In the genomic region with DNA sequence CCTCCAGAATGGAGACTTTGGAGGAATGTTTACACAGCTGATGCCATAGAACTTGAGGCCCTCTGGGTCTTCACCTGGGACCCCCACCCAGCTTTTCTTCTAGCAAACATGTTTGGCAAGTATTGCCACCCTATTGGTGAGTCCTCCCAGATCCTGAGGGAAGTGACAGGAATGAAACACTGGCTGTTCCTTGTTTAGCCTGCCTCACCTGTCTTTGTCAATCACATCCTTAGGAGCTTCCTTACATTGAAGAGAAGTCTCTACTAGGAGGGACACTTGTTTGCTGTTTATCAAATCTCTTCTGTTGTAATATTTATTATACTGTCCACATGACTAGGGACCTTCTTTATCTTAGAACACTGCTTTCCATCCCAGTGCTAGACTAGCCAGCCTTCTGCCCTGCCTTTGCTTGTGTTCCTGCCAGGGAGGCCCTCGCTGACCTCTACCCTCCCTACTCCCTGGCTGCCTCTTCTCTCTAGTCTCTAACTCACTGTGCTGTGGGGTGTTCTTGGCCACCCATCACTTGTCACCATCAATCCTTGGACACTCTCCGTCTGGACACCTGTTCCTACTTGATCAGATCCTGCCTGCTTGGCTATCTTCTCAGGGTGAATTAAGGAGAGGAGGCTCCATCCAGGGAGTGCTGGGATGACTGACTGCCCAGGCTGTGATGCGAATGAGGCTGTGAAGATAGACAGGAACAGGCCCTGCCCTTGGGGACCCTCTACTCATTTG, we compare ENCODE assay signal across 38 mouse cellular contexts. TPM values are rescaled to one million over a fixed set of nuclear protein-coding genes. Genes with fewer than 3 reads are reported as not detected.
A peak's percentile ranks its signal among the peaks of the same experiment; 100 is the strongest.
DNase-seq lines count a peak whose midpoint lies in the region; ATAC-seq and TF ChIP-seq lines count a peak whose summit lies in the region.
"Had no signal": no experiment of that assay in that cellular context is flagged by ENCODE, and none has a peak within 500 bp of the region (broad histone marks: within the 10 kb centered on the region; RNA-seq: fewer than 3 reads in every experiment).

No protein-coding gene starts in this region.

- no peaks in the 10 kb centered on the region for H3K9me3 ChIP-seq in liver, embryonic 12.5 days (replicated peaks)
- H3K9me3 ChIP-seq in liver, postnatal 0 days (ENCODE audit: low read length) = no peaks in the 10 kb centered on the region
- H3K9me3 ChIP-seq: embryonic facial prominence, embryonic 12.5 days; G1E; heart, embryonic 12.5 days; kidney, embryonic 15.5 days; limb, embryonic 15.5 days; lung, embryonic 15.5 days; neural tube, embryonic 12.5 days; stomach, embryonic 15.5 days had no signal

- WGBS in liver, embryonic 12.5 days (ENCODE audit: insufficient replicate concordance) = 74% methylated on average over 3 of the region's 3 CpGs
- WGBS in liver, postnatal 0 days (ENCODE audit: insufficient replicate concordance) = 78% methylated on average over 3 of the region's 3 CpGs

- peak overlapping the region; percentile 100 for H3K27ac ChIP-seq in liver, embryonic 12.5 days
- H3K27ac ChIP-seq in liver, postnatal 0 days (ENCODE audit: low read depth) = no peak overlapping the region
- H3K27ac ChIP-seq: embryonic facial prominence, embryonic 12.5 days; kidney, embryonic 15.5 days; layer of hippocampus, adult 2 months; limb, embryonic 15.5 days; lung, embryonic 15.5 days; neural tube, embryonic 12.5 days; stomach, embryonic 15.5 days had no signal

- TF ChIP-seq CTCF in liver, postnatal 0 days (IDR thresholded peaks at IDR 0.05; ENCODE audit: low read depth) = no peak

- peak overlapping the region; percentile 73 for H3K9ac ChIP-seq in liver, embryonic 12.5 days
- no peak overlapping the region for H3K9ac ChIP-seq in liver, postnatal 0 days (replicated peaks)
- H3K9ac ChIP-seq: embryonic facial prominence, embryonic 12.5 days; heart, embryonic 12.5 days; kidney, embryonic 15.5 days; limb, embryonic 15.5 days; lung, embryonic 15.5 days; neural tube, embryonic 12.5 days; stomach, embryonic 15.5 days had no signal

- H3K27me3 ChIP-seq in liver, embryonic 12.5 days (replicated peaks) = no peaks in the 10 kb centered on the region
- H3K27me3 ChIP-seq in liver, postnatal 0 days (ENCODE audit: insufficient read depth, low read length) = no peaks in the 10 kb centered on the region
- H3K27me3 ChIP-seq: embryonic facial prominence, embryonic 12.5 days; heart, embryonic 12.5 days; kidney, embryonic 15.5 days; limb, embryonic 15.5 days; lung, embryonic 15.5 days; neural tube, embryonic 12.5 days; stomach, embryonic 15.5 days had no signal

- peaks cover 84% of the 10 kb centered on the region for H3K4me1 ChIP-seq in liver, embryonic 12.5 days
- peaks cover 42% of the 10 kb centered on the region for H3K4me1 ChIP-seq in liver, postnatal 0 days (ENCODE audit: insufficient read depth)
- H3K4me1 ChIP-seq: limb, embryonic 15.5 days; stomach, embryonic 15.5 days had no signal

- intact Hi-C loops in gastrocnemius, postnatal 14 days (cut with DNase I; ENCODE audit: low total_unique reads) = no loop called here

- no peak for TF ChIP-seq EP300 in liver, postnatal 0 days (IDR thresholded peaks at IDR 0.05; ENCODE audit: low read depth)

- H3K36me3 ChIP-seq in liver, embryonic 12.5 days = no peaks in the 10 kb centered on the region
- H3K36me3 ChIP-seq in liver, postnatal 0 days (replicated peaks; ENCODE audit: insufficient read depth, low read length) = no peaks in the 10 kb centered on the region
- H3K36me3 ChIP-seq: embryonic facial prominence, embryonic 12.5 days; G1E; heart, embryonic 12.5 days; kidney, embryonic 15.5 days; limb, embryonic 15.5 days; lung, embryonic 15.5 days; neural tube, embryonic 12.5 days; stomach, embryonic 15.5 days had no signal

- no peak overlapping the region for H3K4me2 ChIP-seq in liver, embryonic 12.5 days
- H3K4me2 ChIP-seq in liver, postnatal 0 days (ENCODE audit: low read depth, low read length) = no peak overlapping the region
- H3K4me2 ChIP-seq: embryonic facial prominence, embryonic 12.5 days; heart, embryonic 12.5 days; kidney, embryonic 15.5 days; limb, embryonic 15.5 days; lung, embryonic 15.5 days; midbrain, embryonic 11.5 days; neural tube, embryonic 12.5 days; stomach, embryonic 15.5 days had no signal

- peak; percentile 73 for DNase-seq in gastrocnemius, adult 18-20 months (ENCODE audit: low spot score)
- DNase-seq in gastrocnemius, postnatal 4 days (ENCODE audit: low spot score in 2 of 2) = no peak
- DNase-seq in liver, postnatal 0 days = no peak
- peak; percentile 59 for DNase-seq in gastrocnemius, postnatal 14 days
- peak; percentile 24 for DNase-seq in mesoderm, embryonic 11.5 days (ENCODE audit: low read depth, low spot score)
- no peak for DNase-seq in spleen, postnatal 10 days (ENCODE audit: low spot score in 2 of 2)
- DNase-seq in cerebellum, postnatal 36 days = no peak
- DNase-seq: adrenal gland, adult 8-10 months; cerebellum, adult 2 months; cerebellum, postnatal 25 days; kidney, adult 18-20 months; kidney, postnatal 36 days; left cerebral cortex, postnatal 4 days; thymus, postnatal 14 days had no signal

- no peak for ATAC-seq in liver, embryonic 12.5 days
- ATAC-seq in liver, postnatal 0 days = no peak
- ATAC-seq: forebrain, embryonic 16.5 days; hindbrain, embryonic 16.5 days; midbrain, embryonic 16.5 days had no signal

- no peak overlapping the region for H3K4me3 ChIP-seq in liver, embryonic 12.5 days
- no peak overlapping the region for H3K4me3 ChIP-seq in liver, postnatal 0 days (ENCODE audit: low read depth, low read length)
- H3K4me3 ChIP-seq: embryonic facial prominence, embryonic 12.5 days; heart, embryonic 12.5 days; kidney, embryonic 15.5 days; layer of hippocampus, adult 2 months; limb, embryonic 15.5 days; lung, embryonic 15.5 days; neural tube, embryonic 12.5 days; stomach, embryonic 15.5 days had no signal

RNA-seq across cellular contexts. Expression of gene Tnp1, which starts 25.1 kb away (rescaled TPM):
- not detected for total RNA-seq in gastrocnemius, adult 18-20 months (2021)
- total RNA-seq in gastrocnemius, postnatal 4 days (2021) = not detected
- not detected in 2 replicates for polyA plus RNA-seq in liver, embryonic 12.5 days (2016; fragmentation: Nextera tagmentation; extraction: Ambion mirVana)
- not detected in 2 replicates for polyA plus RNA-seq in liver, postnatal 0 days (2015; fragmentation: Nextera tagmentation; extraction: Ambion mirVana)
- total RNA-seq in gastrocnemius, postnatal 14 days (2021) = not detected
- total RNA-seq: adrenal gland, adult 8-10 months; adrenal gland, postnatal 4 days; G1E; granulocyte monocyte progenitor cell, adult 5-6 weeks; hematopoietic stem cell, adult 5-6 weeks; layer of hippocampus, adult 2 months; layer of hippocampus, postnatal 25 days; left cerebral cortex, postnatal 4 days; megakaryocyte progenitor cell, adult 5-6 weeks had no signal
- polyA plus RNA-seq: cerebellum, adult 2 months; embryonic facial prominence, embryonic 12.5 days; forebrain, embryonic 11.5 days; forebrain, embryonic 16.5 days; G1E; heart, embryonic 12.5 days; heart, postnatal 0 days; hindbrain, embryonic 16.5 days; intestine, embryonic 14.5 days; kidney, embryonic 15.5 days; limb, embryonic 15.5 days; lung, embryonic 15.5 days; midbrain, embryonic 11.5 days; midbrain, embryonic 16.5 days; neural tube, embryonic 12.5 days; small intestine, adult 2 months; stomach, embryonic 15.5 days; urinary bladder, adult 2 months had no signal

Comparison
In these comparisons a context has a peak if more than half of its experiments do, and no peak if none do; other contexts are left out.
1. DNase-seq: peak in gastrocnemius, adult 18-20 months (single experiment), gastrocnemius, postnatal 14 days (single experiment) and mesoderm, embryonic 11.5 days (single experiment); none in gastrocnemius, postnatal 4 days (0 of 2), liver, postnatal 0 days (single experiment), spleen, postnatal 10 days (0 of 2) and cerebellum, postnatal 36 days (0 of 2).